Mouse (Mus musculus) yolk sac, embryonic 10.5 days (tissue): ENCODE measurements at regions not wholly inside any gene's neighbourhood (a gene's known extent, or its start where the extent isn't known, plus 50 kb on each side); places are given as distances from the start of the nearest gene placed in this dataset.
"Not testable (repeated sequence)": the region's sequence is repeated elsewhere in the genome, so short reads cannot be mapped to it uniquely, and the experiment has no call there.

Experiments used
- DNase-seq: peaks from one replicate; pipeline ENCODE4 v3.0.0-alpha.2; 2017; ENCODE audit warnings: low spot score

GRCm38 (mm10) chr16:31508981-31509380 lies 86.9 kb downstream of the Bdh1 start:
- peak; percentile 96 for DNase-seq

DNA sequence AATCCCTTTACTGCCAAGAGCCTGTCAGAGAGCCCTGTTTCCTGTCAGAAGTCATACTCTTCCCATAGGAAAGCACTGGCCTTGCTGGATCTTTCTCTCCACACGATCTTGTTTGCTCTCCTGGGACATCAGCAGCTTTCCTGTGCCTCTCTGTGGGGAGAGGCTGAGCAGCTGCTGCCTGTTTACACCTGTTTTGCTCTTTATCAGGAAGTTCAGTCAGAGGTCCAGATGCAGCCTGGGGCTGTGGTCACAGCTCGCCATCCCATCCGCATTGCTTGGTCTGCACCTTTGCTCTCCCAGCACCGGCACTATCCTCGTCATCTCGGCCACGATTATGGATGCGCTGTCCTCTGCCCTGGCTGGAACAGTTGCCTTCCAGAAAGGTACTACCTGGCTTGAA lies 88.0 kb downstream of the Bdh1 start:
- peak; percentile 59 for DNase-seq

DNA sequence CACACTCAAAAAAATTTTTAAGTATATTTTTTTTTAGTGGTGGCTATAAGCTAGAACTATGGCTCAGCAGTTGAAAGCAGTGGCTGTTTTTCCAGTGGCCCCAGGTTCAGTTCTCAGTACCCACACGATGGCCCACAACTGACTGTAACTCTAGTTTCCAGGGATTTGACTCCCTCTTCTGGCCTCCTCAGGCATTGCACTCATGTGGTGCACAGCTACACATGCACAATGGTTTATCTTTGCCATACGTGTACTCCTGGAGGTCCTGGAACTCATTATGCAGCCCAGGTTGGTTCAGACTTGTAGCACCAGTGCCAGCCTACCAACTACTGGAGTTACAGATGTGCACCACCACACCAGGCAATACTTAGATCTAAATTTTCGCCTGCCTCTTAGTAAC lies 96.7 kb downstream of the Bdh1 start:
- no peak for DNase-seq

- no peak for DNase-seq
Observed at GRCm38 (mm10) chr16:31520081-31520480, 98.0 kb downstream of the Bdh1 start.

DNA sequence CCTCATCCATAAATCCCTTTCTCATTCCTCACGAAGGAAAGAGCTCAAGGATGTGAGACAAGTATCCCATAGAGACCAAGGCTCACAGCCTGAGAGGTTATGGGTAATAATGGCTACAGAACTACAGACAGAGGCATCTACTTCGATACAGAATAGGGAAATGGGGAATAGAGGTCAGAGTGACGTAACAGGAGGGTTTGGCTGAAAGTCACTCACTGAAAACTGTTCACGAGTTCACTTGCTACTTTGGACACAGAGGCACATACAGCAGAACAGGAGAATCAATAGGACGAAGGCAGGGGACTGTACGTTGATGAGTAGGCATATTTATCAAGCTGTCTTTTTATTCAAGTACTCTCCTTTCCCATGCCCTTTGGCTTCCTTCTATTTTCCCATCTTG lies 99.7 kb downstream of the Bdh1 start:
- no peak for DNase-seq

GRCm38 (mm10) chr16:31526711-31527344 lies 104.7 kb downstream of the Bdh1 start:
- no peak for DNase-seq

DNA sequence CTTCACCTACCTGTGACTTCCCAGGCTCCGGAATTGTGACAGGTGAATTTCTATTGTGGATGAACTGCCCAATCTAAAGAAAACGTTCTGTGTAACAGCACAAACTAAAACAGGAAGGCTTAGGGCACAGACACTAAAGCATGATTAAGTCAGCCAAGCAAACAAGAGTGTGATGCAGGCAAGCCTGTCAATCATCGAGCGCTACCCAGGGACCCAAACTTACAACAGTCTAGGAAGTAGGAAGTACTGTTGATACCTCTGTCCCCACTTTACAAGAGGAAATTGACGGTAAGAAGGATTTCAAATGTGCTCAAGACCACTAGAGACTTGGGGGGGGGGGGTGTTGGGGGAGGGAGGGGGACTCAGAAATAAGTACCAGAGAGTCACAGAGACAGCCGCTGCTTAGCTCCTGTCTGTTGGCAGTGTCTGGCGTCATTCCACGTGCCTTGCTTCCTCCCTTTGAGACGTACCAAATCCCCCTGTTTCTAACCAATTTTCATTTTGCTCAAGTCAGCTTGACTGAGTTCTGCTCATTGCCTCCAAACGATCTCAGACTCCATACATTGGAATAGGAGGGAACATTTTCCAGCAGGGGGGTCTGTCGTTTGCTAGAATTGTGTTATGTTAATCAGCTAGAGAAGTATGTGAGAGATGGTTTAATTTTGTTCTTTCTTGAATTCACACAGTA lies 106.7 kb downstream of the Bdh1 start:
- no peak for DNase-seq

- no peak for DNase-seq
Observed at GRCm38 (mm10) chr16:31529284-31529958, 107.3 kb downstream of the Bdh1 start.

GRCm38 (mm10) chr16:31530090-31530489 lies 108.0 kb downstream of the Bdh1 start:
- no peak for DNase-seq

- no peak for DNase-seq
Observed at GRCm38 (mm10) chr16:31533196-31533777, 111.2 kb downstream of the Bdh1 start.

DNA sequence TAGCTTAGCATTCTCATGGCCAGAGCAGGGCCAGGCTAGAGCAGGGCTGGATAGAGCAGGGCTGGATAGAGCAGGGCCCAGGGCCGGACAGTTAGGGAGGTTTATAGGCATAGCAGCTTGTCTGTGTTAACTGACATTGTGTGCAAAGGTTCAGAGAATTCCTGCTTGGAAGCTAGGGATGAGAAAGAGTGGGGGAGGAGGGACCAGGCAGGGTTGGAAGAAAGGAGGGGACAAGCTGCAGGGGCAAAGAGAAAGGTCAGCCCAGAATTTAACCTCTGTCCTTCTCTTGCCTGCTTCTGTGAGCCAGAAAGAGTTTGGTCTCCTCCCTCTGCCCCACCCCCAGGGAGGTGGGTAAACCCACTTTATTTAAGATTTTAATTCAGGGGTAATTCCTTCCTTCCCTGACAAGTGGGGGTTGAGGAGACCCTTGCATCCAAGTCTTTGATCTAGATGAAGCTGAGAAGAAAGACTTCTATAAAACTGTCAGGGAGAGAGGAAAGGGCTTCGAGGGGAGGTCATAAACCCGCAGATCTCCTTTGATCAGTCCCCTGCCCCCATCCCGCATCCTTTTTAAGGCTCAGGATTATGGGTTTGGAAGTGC lies 112.9 kb downstream of the Bdh1 start:
- DNase-seq = peak; percentile 50

DNA sequence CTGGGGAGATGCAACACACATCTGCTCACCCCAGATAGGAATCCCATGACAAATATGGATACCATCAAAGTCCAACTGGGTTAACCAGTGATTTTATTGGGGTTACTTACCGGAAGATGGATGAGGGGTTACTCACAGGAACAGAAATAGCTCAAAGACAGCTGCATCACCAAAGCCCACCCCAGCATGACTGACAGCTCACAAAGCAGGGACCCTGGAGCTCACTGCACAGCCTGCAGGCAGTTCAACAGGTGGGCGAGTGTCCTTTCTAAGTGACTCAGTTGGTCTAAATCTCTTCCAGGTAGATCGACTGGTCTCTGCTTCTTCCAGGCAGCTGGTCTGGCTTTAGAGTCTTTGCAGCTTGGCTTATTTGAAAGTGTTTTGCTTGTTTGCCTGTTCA lies 114.2 kb downstream of the Bdh1 start:
- DNase-seq = no peak

GRCm38 (mm10) chr16:31538606-31539005 lies 116.5 kb downstream of the Bdh1 start:
- DNase-seq = no peak

GRCm38 (mm10) chr16:31543499-31544170 lies 119.6 kb upstream of the Dlg1 start:
- DNase-seq = no peak

DNA sequence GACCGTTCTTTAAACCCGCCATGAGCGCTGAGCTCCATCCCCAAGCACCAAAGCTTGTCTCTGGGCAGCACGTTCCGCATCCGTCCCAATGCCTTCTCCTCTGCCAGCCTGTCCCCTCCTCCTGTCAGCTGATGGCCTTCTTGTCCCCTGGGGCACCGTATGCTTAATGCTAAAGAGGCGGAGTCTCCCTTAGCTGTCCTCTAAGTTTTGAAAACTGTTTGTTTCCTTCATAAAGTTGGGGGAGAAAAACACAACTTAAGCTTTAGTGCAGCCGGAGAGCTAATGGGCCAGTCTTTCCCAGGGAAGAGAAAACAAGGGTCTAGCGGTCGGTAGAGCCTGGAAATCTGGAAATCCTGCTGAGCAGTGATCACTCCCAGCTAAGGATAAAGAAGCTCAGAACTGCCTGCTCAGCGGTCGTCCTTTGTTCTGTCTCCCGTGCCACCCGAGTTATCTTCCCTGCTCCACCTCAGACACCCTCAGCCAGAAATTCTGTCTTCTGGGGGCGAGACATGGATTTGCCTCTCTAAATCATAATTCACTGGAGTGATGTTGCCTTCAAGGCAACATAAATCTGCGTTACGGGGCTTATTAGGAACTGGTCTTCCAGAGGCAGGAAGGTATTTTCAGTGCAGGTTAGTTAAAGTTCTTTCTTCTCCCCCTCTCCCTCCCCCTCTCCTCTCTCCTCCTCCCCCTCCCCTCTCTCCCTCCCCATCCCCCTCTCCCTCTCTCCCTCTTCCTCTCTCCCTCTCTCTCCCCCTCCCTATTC lies 117.0 kb upstream of the Dlg1 start:
- DNase-seq = peak; percentile 30

GRCm38 (mm10) chr16:31546828-31547224 lies 116.4 kb upstream of the Dlg1 start:
- no peak for DNase-seq

GRCm38 (mm10) chr16:31547391-31547790 lies 115.9 kb upstream of the Dlg1 start:
- DNase-seq = no peak

DNA sequence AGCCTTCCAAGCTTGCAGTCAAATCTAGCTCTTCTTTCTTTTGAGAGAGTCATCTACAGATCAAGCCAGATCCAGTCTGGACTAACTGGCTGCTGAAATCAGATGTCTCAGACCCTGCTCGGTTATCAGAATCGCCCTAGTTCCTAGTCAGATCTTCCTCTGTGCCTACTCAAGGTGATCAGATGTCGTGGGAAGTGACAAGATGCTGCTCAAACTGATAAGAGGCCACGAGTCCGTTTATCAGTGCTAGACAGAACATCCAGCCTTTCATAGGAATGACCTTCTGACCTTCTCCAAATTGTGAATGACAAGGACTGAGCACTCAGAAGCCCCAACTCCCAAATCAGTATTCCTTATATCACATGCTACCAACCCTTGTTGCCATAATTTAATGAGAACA lies 113.3 kb upstream of the Dlg1 start:
- DNase-seq = no peak

- DNase-seq = not testable (repeated sequence)
Observed at GRCm38 (mm10) chr16:31550539-31550938, 112.7 kb upstream of the Dlg1 start.

DNA sequence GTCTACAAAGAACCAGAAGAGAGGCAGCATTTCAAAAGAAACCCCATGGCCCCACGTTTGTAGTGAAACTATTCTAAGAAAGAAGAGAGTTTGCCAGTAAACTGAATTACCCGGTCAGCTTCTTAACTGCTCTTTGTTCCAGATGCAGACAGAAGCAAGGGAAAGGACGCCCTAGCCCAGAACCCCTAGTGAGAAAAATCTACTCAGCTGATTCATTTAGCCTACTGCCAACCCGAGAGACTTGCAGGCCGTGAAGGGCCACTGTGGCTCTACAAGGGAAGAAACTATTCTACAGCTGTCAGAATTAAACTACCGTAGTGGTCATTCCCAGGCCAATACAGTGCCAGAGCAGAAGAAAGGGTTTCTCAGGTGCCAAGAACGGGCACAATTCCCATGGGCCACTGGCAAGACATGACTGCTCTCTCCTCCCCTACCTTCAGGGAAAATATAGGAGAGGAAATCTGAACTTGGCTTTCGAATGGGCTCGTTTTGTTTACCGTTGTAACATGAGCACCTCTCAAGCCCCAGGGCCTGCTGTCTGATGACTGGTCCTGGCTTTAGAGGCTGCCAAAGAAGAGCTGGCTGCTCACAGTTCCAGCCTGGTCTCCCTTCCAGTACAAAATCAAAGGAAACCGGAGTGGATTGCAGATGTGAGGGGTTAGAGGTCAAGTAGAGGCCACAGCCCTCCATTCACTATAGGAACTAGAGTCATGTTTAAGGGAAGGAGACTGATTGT lies 111.7 kb upstream of the Dlg1 start:
- peak; percentile 47 for DNase-seq
